Mouse (Mus musculus): ENCODE results near the gene Dgkg.

Dgkg gene

DNA sequence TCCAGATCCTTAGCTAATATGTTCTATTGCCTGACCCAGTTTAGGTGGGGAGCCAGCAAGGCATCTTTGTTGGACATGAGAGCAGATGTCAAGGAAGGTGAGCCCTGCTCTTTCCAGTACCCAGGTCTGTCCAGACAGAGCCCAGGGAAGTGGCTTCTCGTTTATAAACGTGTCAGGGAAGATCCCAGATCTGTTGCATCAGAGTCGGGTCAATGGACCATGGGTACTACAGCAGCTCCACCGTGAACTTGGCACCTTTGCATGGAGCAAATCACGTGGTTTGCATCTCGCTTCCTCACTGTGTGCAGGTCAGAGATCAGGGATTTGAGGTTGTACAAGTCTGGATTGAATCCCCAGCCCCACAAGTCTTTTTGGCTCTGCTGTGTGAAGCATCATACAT lies 58.3 kb downstream of the Dgkg start:
- no peak for DNase-seq (ENCODE audit: low spot score in 2 of 2)

DNA sequence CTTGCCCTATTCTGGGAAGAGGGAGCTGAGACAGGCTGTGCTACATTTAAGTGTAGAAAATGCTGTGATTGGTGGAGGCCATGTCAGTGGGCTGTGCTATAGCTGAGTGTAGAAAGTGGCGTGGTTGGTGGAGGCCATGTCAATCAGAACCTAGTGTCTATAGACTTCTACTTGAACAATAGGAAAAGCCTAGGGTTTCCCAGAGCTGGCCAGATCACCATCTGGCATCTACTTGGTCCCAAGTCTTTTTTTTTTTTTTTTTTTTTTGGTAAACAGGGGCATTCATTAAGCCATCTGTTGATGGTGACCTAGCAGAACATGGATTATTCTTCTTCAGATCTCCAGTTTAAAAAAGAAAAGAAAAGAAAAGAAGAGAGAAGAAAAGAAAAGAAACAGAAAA lies 60.6 kb downstream of the Dgkg start:
- no peak for DNase-seq (ENCODE audit: low spot score in 2 of 2)

DNA sequence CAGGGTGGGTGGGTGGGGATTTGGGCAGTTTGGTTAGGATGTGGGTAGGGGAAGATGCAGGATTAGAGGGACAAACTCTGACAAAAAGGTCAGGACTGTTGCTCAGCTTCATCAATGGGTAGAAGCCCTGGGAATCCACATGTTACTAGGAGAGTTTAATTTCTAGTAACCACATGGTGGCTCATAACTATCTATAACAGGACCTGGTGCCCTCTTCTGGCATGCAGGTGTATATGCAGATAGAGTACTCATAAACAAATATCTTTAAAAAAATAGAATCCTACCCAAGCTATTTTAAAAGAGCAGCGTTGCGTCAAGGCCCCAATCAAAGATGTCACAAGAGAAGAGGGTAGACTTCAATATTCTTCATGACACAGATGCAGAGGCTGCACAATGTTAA lies 63.1 kb downstream of the Dgkg start:
- no peak for DNase-seq (ENCODE audit: low spot score in 2 of 2)

DNA sequence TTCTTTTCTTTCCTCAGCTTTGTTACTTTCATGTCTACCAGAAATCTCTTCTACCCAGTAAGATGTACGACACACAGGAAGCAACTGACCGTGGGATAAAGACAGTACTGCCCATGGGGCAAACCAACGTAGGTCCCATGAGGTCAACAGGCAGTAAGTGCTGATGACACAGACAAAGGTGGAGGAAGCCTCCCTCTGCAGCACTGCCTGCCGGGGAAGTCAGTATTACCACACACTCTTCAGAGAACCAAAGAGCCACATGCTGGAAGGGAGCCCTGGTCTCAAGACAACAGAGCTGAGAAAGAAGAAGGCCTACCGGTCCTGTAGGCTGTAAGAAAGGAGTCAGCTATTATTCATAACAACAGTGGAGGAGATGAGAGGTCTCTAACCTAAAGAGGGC lies 67.4 kb downstream of the Dgkg start:
- DNase-seq (ENCODE audit: low spot score in 2 of 2) = no peak

DNA sequence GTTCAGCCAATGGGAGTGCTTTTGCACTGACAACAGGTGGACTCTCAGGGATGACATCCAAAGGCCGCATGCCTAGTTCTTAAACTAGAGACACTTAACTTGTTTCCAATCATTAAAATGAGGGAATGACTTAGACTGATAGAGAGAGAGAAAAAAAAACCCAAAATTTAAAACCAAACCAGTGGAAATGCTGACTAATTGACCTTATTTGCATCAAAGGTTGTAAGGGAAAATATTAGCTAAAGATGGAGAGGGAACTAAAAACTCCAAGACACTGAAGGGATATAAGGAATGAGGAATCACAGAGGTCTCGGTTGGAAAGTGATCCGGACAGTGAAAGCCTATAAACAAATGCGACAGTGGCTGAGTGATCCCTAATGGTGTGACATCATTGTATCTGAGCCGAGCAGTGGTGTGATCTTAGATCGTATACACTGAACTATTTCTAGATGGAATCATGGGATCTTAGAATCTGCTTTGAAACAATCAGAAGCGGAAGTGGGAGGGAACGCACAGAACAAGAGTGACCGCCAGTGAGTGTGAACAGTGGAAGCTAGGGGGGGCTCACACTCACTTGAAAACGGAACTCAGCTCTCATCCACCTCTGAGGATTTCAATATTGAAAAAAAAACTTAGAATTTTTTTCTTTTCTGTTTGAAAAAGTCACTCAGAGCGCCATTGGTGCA lies 70.7 kb downstream of the Dgkg start:
- DNase-seq (ENCODE audit: low spot score in 2 of 2) = no peak

DNA sequence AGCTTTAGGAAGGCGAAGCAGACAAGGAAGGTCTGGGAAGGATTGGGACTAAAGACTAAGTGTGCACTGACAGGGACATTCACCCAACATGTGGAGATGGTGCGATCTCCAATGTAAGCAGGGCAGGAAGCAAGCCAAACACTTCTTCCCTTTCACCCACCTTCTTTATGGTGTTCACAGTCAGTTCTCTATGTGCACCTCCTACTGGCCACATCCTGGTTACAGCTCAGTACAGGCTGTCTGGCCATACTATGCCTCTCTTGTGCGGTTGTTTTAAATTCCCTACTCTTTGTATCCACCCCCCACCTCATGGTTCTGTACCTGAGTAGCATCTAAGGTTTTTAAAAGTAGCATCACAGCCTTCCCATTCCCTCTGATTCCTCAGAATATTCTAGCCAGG lies 71.5 kb downstream of the Dgkg start:
- no peak for DNase-seq (ENCODE audit: low spot score in 2 of 2)

DNA sequence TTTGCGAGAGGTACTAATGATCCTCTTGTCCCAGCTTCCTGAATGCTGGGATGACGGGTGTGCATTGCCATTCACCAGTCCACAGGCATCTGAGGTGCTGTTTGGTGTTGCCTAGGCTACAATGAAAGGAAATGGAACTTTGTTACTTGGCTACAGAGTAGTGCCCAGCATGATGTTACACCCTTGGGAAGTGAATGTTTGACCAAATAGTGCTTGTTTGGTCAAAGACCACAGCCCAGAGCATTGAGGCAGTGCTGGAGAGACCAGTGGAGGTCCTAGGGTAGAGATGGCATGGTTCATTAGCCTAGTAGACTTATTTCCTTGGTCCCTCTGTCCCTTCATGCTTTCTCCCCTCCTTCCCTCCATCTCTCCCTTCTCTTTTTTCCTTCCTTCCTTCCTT lies 73.6 kb downstream of the Dgkg start:
- DNase-seq (ENCODE audit: low spot score in 2 of 2) = no peak

DNA sequence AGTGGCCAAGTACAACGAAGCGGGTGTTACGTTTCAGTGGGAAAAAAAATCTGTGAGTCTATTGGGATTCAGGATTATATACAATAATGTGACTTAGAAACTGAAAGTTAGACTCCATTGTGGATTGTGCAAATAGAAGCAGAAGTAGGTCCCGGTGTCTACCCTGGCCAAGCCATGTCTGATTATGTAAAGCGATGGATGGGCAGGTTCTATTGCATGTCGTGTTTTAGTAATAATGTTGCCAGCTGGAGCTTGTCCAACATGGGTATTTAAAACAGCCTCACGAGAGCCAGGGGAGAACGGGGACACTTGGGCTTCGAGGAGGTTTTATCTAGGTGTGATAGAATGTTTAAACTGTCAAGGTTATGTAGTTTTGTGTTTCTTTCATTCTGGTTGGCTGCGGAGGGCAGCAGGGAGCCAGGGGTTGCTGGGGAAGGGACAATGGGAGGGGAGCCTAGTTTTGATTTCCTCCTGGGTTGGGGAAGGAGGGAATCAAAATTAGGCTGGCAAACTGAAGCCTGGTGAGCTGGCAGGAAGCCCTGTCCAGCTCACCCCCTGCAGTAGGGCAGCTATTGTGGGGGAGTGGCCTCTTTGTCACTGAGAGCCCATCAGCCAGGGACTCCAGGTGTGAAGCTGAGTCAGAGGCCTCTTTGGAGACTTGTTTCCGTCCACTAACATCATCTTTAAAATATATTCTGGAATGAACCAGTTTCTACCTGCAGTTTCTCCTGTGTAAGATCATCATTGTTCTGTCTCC lies 74.7 kb downstream of the Dgkg start:
- DNase-seq (ENCODE audit: low spot score in 2 of 2) = no peak

DNA sequence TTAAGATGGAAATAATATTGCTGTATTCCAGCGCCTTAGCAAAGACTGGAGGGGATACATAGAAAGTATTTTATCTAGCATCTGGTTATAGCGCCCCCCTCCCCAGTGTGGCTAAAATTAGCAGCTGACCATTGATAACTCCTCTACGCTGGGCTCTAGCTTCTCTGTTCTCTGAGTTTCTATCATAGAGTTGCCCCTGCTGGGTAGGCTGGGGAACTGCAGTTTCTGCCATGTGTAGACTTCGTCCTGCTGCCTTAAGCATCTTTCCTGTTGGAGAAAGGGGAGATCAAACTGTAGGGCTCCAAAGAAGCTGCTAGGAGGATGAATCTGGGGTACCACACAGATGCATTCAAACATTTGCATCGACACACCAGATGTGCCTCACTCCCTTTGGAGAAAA lies 76.9 kb downstream of the Dgkg start:
- no peak for DNase-seq (ENCODE audit: low spot score in 2 of 2)

DNA sequence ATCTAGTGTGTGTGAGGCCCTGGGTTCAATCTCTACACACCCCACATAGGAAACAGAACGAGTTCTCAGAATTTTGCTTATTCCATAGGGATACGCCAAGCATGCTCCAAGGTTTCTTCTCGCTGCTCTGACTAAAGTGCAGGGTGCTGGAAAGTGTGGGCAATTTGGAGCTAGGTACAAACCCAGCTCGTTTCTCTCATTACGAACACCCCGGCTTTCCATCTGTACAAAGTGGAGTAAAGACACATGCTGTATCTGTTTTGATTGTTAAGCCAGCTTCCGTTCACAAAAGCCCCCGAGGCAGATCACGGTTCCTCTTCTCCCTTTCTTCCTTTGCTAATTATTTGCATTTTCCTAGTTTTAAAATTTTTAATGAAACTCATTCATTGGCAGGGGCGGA lies 78.1 kb downstream of the Dgkg start:
- no peak for DNase-seq (ENCODE audit: low spot score in 2 of 2)

DNA sequence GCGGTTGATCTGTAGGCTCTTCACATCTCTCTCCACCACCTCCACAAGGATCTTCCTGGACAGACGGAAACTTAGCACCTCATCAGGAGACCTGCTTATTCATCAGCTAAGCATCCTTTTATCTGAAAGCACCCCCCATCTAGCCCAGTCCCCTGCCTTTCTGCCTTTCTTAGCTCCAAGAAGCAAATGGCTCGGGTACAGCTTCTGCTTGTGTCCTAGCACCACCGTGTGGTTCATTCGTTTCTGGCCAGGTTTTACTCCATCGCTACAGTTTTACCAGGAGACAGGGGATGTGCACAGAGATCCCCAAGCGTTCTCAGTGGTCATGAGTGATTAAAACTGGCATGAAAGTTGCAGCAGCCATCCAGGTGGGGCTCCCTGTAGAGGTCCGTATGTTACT lies 79.4 kb downstream of the Dgkg start:
- no peak for DNase-seq (ENCODE audit: low spot score in 2 of 2)

DNA sequence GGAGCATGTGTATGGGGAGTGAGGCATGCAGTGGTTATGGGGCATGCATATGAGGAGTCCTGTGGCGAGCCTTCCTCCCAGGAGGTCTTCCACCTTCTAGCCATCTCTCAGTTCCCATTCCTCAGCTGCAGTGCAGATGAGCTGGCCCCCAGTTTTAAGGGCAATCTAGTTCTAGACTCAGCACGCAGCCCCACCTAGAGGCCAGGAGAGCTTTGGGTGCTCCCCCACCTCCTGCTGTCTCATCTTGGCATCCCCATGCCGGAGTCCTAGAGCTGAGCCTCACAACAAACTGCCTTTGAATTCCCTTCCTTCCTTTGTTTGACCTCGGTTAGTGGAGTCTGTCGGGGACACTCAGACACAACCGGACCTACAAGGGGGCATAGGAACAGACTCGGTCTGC lies 82.9 kb downstream of the Dgkg start:
- no peak for DNase-seq (ENCODE audit: low spot score in 2 of 2)

DNA sequence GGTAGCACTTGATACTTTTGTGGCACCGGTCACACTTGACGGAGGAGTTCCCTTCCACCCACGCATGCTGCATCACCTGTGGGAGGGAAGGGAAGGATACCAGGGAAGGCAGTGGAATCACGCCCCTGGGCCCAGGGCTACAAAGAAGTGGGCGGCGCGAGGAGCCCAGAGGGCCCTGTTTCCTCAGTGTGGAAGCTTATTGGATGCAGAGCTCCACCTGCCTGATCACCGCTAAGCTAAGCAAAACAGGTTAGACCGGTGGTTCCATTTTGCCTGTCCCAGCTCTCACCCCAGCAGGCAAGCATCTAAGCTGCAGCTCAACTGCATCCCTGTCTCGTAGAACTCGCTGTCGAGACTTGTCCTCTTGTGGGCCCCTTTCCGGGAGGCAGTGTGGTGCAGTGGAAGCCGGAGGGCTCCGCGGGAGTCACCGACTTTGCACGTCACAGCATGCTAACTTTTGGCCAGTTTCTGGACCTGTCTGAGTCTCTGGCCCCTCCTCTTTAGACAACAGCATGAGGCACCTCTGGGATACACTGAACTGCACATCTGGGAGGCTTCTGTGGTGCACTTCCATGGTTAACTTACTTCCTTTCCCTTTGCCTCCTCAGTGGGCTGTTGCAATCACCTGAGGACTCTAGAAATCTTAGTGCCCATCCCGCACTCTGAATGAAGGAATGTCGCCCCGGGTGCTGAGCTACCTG lies 84.2 kb downstream of the Dgkg start:
- peak; percentile 28 to 55 for DNase-seq (ENCODE audit: low spot score in 2 of 2)

DNA sequence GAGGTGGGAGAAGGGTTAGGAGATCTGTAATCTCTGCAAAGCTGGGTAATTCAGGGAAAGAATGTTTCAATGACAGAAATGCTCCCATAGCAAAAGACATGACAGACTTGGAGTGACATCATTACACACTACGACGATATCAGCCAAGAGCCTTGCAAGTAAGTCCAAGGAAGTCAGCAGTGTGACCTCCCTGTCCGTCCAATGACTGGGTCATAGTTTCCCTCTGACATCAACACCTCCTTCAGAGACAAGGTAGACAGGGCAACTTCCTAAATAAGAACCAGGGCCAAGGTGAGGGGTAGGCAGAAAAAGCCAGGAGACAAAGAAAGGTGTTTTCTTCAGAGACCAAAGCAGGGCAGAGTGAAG lies 92.1 kb downstream of the Dgkg start:
- no peak for DNase-seq (ENCODE audit: low spot score in 2 of 2)

DNA sequence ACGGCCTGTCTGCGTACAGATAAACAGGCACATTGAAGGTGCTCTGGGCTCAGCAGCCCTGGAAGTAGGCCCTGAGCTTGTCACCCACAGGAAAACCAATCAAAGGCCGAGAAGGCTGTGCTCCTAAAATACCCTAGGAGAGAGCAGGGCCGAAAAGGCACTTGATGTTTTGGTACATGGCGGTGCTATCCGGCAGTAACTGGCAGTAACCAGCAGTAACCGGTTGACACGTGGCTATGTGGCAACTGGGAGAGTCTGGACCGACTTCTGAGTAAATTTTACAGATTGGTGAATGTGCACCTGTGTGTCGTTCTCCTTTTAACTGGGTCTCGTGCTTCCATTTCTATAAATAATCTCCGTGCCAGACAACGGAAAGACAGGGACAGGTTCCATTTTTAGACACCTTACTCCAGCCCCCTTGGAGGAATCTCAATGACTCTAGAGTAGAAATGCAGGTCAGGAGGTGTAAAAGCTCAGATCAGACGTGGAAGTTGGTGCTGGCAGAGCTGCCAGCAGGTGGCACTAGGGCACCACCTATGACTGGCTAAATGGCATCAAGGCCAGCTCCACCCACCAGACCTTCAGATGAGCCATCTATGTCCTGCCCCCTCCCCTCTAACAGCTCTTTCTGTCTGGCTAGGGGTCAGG lies 92.6 kb downstream of the Dgkg start:
- peak in 1 of 2 experiments; percentile 58 for DNase-seq (ENCODE audit: low spot score in 2 of 2)

DNA sequence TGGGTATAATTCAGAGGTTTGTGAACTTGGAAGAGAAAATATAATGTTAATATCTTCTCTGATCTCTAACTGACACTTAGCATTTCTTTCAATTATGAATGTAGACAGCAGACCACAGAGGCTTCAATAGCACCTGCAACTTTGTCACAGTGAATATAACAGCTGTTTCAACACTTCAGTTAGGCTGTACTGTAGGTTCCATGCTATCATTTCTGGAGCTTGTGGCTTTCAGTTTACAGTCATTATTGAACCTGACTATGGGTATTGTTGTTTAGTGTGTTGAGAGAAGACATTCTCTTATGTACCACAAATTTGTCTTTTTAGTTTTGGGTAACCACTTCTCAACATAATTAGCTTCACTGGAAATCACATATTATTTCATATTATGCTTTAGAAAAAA lies 93.4 kb downstream of the Dgkg start:
- DNase-seq (ENCODE audit: low spot score in 2 of 2) = no peak

DNA sequence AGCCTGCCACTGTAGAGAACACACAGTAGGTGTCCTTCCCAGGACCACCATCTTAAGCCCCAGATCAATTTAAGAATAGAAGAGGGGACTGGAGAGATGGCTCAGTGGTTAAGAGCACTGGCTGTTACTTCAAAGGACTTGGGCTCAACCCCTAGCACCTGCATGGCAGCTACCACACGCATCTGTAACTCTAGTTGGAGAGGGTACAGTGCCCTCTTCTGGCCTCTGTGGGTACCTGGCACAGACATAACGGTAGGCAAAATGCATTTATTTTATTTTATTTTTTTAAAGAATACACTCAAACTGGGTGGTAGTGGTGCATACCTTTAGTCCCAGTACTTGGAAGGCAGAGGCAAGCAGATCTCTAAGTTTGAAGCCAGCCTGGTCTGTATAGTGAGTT lies 102.0 kb downstream of the Dgkg start:
- no peak for DNase-seq (ENCODE audit: low spot score in 2 of 2)

DNA sequence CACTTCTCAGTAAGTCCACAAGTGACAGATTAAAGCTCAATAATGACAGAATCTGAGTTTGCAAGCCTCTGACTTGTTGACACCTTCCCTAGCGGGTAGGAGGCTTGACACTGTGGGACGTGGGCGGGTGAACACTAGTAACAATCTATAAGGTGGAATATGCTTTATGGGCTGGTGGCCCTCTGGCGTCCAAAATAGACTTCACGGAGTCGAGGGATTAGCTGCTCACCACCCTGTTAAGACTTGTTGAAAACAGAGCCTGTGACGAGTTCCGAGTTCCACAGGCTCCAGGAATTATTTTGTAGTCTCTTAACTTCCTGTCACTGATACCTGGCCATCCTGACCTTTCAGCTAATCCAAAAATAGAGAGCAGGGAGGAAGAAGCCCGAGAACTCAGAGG lies 104.7 kb downstream of the Dgkg start:
- DNase-seq (ENCODE audit: low spot score in 2 of 2) = no peak

DNA sequence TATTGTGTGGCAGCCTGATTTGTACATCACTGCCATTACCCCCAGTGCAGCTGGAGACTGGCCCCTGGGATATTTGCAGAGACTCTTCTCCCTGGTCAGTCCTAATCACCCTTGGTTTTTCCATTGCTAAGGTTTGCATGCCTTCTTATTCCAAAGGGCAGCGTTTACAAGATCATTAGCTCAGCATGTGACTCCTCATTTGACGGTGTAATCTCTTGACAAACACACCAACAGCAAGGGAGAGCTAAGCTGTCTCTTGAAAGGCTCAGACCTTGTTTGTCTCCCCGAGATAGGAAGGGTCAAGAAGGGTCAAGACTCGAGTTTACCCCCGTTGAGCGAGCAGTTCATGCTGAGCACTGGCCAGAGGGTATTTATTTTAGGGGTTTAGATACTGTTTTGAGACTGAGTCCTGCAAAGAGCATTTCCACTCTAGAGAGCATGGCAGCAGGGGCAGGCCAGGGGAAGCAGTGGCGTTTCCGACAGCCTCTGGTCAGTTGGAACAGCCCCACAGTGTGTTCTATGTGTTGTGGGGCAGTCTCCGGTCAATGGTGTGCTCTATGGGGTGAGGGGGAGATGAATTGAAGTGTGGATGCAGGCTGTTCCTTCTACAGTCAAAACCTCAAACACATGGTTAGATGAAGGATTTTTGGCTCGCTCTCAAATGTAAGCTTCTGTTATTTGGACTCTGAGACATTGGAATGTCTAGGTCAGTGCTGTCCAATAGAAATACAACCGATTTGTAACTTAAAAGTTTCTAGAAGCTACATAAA lies 105.6 kb downstream of the Dgkg start:
- no peak for DNase-seq (ENCODE audit: low spot score in 2 of 2)

DNA sequence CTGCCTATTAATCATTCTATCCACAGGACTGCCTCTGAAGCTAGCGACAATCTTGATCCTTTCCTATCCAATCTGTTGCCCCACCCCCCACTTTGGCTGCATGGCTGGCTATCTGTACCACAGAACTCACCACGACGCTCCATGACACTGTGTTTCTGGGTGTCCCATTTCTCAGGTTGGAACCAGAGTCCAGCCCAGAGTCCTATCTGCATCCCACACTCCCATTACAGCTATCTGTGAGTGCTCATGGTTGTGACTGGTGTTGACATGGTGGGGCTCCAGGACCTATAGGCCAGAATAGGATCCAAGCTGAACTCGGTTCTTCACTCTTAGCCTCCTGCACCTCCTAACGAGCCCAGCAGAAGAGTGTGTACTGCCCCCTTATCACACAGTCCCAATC lies 107.7 kb downstream of the Dgkg start:
- DNase-seq (ENCODE audit: low spot score in 2 of 2) = no peak

DNA sequence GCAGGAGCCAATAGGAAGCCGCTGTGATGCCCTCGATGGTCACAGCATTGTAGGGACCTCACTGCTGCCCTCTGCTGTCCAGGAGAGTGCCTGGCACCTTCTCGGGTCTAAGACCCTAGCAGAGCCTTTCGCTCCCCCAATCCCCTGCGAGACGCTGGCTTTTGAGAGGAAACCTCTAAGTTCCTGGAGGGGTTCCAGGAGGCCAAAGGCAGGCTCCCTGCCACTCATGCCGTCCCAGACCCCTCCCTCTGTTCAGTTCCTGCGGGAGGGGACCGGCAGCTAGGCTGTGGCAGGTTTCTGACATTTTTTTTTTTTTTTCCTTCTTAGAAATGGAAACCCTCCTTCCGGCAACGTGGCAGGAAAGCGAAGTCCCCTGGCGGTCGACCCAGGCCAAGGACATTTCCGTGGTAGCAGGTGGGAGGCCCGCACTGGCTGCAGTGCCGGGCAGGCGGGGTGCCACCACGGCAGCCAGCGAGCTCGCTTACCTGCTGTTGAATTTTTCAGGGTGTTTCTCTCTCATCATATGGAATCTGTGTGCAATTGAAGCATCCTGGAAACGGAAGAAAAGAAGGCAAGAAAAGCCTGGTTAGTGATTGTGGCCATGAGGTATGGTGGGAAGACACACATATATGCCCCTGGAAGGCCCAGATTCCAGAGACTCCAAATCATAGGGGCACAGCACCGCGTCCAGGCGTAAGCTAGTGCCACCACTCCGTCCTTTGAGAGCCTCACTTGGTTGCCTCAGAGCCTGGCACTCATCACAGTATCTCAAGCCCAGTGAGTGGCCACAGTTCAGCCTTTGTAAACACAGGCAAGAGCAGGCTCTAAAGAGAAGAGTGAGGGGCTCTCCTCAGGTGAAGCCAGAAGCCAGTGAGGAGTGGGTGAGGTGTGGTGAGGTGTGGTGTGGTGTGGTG lies 108.6 kb downstream of the Dgkg start:
- peak; percentile 61 to 85 for DNase-seq (ENCODE audit: low spot score in 2 of 2)

Data from urinary bladder, adult 18-20 months (tissue).